Mouse (Mus musculus): ENCODE results near the gene Insm2. TPM values are rescaled to one million over a fixed set of nuclear protein-coding genes. Genes with fewer than 3 reads are reported as not detected.
"Not testable (repeated sequence)": the region's sequence is repeated elsewhere in the genome, so short reads cannot be mapped to it uniquely, and the experiment has no call there.

Gene Insm2
- total RNA-seq (2021) = 1 to 10 TPM; 3.0 to 3.3 TPM
- long read RNA-seq, experiment 1, partial matches to known transcripts = 0 of 2 reads
- long read RNA-seq, experiment 1, other reads (novel, unspliced or antisense) = 0 of 2 reads
- long read RNA-seq, experiment 2, transcript Insm2-201 (1 exons, 2,660 nt) = major isoform, 10 of 10 reads
- long read RNA-seq, experiment 2, partial matches to known transcripts = 0 of 10 reads
- long read RNA-seq, experiment 2, other reads (novel, unspliced or antisense) = 0 of 10 reads

DNA sequence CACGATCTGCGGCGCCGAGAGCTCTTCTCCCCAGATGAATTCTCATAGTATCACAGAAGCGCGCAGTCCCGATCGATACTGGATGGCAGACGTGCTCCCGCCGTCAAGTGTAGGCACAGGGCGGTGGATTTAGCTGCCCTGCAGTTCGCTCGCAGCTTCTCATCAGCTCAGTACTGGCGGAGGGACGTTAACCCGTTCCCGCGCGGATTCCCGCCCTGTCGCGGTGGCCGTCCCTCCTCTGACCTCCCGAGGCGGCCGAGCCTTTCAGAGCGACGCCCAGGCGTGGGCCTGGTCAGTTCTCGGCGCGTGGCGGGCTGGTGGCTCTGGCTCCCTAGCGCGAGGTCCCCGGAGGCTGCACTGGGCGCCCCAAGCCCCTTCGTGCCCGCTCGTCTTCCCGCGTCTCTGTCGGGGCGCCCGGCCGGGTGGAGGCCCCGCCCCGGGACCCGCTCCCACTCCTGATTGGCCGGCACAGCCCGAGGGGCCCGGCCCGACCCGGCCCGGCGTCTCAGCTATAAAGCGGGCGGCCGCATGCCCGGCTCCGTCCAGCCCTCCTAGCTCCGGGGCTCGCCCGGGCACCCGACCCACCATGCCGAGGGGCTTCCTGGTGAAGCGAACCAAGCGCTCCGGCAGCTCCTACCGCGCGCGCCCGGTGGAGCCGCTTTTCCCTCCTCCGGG is at the start of gene Insm2:
Insm2 (plus strand) TSS at position 541 of the 675 bp plus-strand sequence.
- DNase-seq (ENCODE audit: low spot score in 2 of 2) = peak in 1 of 2 experiments; percentile 14

DNA sequence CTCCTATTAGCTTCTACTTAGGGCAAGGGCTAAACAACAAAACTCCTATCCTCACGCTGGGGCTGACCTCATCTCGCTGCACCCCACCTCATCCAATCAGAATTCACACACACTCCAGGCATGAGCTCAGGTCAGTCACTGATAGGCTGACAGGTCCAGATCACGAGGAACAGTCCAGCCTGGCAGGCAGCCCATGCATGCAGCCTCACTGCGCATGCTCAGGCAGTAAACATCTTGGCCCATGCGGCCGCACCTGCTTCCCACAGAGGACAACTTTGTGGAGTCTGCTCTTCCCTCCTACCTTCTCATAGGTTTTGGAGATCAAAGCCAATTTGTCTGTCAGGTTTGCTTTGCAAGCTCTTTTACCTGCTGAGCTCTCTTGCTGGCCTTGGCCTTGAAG is 44.3 kb upstream of the Insm2 start:
- not testable (repeated sequence) for DNase-seq (ENCODE audit: low spot score in 2 of 2)

DNA sequence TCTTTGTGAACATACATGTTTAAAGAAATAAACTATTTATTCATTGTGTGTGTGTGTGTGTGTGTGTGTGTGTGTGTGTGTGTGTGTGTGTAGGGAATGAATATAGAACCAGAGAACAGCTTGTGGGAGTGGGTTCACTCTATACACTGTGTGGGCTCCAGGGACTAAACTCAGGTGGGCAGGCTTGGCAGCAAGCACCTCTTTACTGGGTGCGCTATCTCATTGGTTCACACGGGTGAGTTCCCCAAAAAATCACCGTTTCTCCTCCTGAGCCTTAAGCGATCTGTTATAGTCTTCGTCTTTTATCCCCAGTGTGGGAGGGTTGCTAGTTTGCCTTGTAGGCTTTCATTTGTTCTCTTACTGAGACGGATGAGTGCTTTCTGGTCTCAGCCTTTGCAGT is 41.4 kb upstream of the Insm2 start:
- DNase-seq (ENCODE audit: low spot score in 2 of 2) = no peak

DNA sequence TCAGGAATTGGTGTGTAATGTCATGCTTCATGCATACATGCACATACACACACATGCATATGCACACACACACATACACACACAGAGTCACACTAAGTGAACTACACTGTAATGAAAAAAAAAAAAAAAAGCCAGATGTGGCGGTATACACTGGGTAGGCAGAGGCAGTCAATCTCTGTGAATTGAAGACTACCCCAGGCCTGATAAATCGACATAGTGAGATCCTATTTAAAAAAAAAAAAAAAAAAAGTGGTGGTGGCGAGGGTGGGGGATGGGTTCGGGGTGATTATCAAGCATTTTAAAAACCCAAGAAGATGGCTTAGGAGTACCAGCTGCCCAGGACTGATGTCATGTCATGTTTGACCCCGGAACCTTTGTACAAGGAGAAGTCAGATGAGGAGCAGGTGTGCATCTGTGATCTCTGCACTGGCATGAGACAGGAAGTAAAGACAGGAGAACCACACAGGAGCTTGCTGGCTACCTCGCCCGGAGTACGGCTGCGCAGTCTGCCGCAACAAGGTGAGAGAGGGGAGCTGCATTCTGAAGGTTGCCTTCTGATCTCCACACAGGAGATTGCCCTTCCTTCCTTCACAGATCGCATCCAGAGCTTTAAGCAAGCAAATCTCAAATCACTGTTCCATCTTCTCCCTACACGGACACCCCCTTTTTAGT is 39.9 kb upstream of the Insm2 start:
- no peak for DNase-seq (ENCODE audit: low spot score in 2 of 2)

DNA sequence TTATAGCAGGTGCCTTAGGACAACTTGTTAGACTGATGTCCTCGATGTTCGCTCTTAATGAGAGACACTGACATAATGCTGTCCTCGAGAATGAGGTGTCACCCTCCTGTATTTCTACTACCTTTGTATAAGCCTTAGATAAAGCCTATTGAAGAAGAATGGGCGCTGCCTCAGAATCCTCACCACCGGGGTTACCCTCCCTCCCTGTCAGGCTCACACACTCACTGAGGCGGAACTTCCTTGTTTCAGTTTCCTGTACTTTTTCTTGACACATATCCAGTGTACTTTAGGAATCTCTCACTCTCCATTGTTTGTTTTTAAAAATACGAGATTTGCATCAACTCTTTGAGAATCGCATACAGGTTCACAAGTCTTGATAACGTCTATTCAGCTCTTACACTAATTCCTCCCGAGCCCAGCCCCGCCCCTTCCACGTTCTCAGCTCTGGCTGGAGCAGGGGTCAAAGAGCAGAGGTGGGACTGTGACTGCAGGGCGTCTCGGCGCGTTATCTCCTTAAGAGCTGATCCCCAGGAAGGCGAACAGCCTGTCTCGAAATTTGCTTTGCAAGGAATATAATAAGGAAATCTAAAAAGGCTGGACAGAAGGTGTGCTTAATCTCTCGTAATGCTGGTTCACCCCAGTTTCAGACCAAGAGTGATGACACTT is 39.1 kb upstream of the Insm2 start:
- DNase-seq (ENCODE audit: low spot score in 2 of 2) = no peak

- no peak for DNase-seq (ENCODE audit: low spot score in 2 of 2)
These were observed 35.5 kb upstream of the Insm2 start for GRCm38 (mm10) chr12:55563742-55564141.

DNA sequence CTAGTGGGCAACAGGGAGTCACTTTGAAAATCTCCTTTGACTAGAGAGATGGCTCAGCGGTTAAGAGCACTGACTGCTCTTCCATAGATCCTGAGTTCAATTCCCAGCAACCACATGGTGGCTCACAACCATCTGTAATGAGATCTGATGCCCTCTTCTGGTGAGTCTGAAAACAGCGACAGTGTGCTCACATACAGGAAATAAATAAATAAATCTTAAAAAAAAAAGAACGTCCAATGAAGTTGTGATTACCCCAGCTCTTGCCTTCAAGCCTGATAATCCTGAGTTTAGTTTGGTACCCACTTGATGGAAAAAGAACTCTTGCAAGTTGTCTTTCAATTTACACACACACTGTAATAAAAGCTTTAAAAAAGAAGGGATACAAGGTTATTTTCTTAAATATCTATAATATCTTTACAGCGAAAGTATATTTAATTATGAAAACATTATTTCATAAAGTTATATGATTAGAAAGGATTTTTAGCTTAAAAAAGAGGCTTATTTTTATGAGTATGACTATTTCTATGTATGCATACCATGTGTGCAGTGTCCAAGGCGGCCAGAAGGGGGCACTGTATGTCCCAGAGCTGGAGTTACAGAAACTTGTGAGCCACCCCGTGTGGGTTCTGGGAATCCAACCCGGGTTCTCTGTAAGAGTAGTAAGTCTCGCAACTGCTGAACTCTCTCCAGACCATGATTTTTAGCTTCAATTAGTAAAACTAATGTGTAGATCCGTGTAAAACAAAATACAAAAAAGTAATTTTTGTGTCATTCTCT is 34.9 kb upstream of the Insm2 start:
- no peak for DNase-seq (ENCODE audit: low spot score in 2 of 2)

DNA sequence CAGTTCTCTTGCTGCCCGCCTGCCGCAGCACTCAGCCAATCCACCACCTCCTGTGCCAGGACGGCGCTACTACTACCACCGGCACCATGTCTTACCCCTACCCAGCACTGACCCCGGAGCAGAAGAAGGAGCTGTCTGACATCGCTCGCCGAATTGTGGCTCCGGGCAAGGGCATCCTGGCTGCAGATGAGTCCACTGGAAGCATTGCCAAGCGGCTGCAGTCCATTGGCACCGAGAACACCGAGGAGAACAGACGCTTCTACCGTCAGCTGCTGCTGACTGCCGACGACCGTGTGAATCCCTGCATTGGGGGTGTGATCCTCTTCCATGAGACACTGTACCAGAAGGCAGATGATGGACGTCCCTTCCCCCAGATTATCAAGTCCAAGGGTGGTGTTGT is 34.0 kb upstream of the Insm2 start, which contains the start of gene Aldoart2:
Aldoart2 (plus strand) TSS at position 34 of the 400 bp plus-strand sequence.
- no peak for DNase-seq (ENCODE audit: low spot score in 2 of 2)

GRCm38 (mm10) chr12:55565867-55566266 is 33.4 kb upstream of the Insm2 start:
- DNase-seq (ENCODE audit: low spot score in 2 of 2) = no peak

- no peak for DNase-seq (ENCODE audit: low spot score in 2 of 2)
These were observed 32.4 kb upstream of the Insm2 start for GRCm38 (mm10) chr12:55566837-55567236.

DNA sequence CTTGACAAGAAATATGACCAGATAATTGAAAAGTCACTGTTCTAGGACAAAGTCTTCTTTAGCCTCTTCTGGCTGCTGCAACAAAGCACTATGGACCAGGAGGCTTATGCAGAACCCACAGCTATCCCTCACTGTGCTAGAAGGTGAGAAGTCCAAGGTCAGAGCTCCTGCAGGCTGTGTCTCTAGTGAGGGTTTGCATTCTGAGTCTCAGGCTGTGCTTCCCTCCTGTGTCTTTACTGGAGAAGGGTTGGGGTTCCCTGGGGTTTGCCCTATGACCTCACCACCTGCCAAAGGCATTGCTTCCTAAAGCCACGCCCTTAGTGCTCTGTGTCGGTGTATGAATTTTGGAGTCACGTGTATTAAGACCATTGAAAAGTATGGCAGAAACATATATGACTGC is 30.8 kb upstream of the Insm2 start:
- no peak for DNase-seq (ENCODE audit: low spot score in 2 of 2)

- no peak for DNase-seq (ENCODE audit: low spot score in 2 of 2)
These were observed 29.6 kb upstream of the Insm2 start for GRCm38 (mm10) chr12:55569676-55570075.

DNA sequence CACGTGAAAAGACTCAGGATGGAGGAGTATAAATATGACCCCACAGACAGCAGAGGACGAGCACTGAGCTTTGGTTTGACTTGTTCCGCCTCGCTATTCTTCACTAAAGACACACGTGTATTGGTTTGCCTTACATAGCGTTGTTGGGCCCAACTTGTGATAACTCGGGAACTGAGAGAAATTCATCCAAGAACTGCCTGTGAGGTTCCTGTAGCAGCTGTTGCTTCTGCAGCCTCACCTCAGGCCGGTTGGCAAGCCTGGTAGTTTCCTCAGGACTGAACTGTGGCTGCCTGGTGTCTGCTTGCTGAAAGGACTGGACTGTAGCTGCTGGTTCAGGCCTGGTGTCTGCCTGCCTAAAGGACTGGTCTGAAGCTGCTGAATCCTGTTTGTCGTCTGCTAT is 28.6 kb upstream of the Insm2 start:
- no peak for DNase-seq (ENCODE audit: low spot score in 2 of 2)

GRCm38 (mm10) chr12:55571181-55571580 is 28.0 kb upstream of the Insm2 start:
- DNase-seq (ENCODE audit: low spot score in 2 of 2) = no peak

DNA sequence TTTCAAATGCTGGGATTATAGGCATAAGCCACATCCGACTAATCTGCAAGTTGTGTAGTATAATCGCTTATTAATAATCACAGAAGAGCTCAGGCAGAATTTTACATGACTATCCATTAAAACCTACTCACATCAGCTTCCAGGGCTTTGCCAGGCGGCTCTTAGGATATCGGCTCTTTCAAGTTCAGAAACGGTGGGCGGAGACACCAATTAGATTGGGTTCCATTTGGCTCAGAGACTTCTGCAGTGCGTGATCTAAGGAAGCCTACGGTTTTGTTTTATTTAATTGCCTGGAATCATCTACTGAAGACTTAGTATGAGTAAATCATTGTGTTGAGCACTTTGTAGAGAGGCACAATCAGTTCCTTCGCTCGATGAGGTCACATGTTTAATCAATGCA is 27.6 kb upstream of the Insm2 start:
- no peak for DNase-seq (ENCODE audit: low spot score in 2 of 2)

- DNase-seq (ENCODE audit: low spot score in 2 of 2) = no peak
These were observed 26.1 kb upstream of the Insm2 start for GRCm38 (mm10) chr12:55573089-55573488.

DNA sequence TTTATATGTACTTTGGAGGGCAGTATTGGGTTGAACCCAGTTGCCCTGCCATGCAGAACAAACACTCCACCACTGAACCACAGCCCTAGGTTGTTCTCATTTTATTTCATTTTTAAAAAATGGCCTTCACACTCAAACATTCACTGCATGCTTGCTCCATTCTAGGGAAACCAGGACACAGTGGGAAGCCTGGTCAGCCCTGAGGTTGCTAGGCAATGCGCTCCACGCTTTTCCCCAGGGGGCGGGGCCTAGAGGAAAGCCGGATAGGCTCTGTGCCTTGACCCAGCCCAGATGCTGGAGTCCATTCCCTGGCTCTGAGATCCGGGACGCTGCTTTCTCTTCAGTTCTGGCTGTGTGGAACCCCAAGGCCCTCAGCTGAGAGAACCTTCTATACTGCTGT is 25.4 kb upstream of the Insm2 start:
- DNase-seq (ENCODE audit: low spot score in 2 of 2) = no peak

DNA sequence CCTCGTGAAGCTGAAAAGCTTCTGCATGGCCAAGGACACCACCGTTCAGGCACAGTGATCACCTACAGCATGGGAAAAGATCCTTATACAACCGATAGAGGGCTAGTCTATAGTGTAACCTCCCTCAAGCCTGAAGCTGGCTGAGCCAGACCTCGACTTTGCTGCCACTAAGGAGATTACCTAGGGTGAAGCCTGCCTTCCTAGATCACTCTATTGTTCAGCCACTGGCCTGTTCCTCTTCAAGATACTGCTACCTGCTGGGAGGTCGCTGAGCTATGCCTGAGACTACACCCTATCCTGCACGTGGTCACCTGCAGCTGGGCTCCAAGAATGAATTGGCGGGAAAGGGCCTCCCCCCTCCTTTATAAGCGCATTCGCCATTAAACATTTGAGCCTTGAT is 12.3 kb upstream of the Insm2 start:
- DNase-seq (ENCODE audit: low spot score in 2 of 2) = not testable (repeated sequence)

- DNase-seq (ENCODE audit: low spot score in 2 of 2) = no peak
These were observed 715 bp upstream of the Insm2 start for GRCm38 (mm10) chr12:55598537-55598886.

GRCm38 (mm10) chr12:55599639-55600502 is 644 bp downstream of the Insm2 start:
- peak; percentile 49 to 56 for DNase-seq (ENCODE audit: low spot score in 2 of 2)

All from adrenal gland, postnatal 4 days (tissue).